In genomic region chr4:126046851-126047585, GRCm38 (mm10) we compare ENCODE assay signal across 8 mouse cellular contexts. TPM values are rescaled to one million over a fixed set of nuclear protein-coding genes. Genes with fewer than 3 reads are reported as not detected.
DNase-seq lines count a peak whose midpoint lies in the region; ATAC-seq and TF ChIP-seq lines count a peak whose summit lies in the region.

TSS of gene Mrps15 (plus strand) at chr4:126046925.

- intact Hi-C loops in heart, postnatal 25 days (cut with DNase I) = no loop called here

- peak within 1 kb of the TSS; percentile 89 for H3K4me3 ChIP-seq in G1E (ENCODE audit: low read depth, low read length)
- H3K4me3 ChIP-seq in forebrain, embryonic 15.5 days = peak within 1 kb of the TSS; percentile 96
- H3K4me3 ChIP-seq in layer of hippocampus, adult 2 months = peak within 1 kb of the TSS; percentile 93
- H3K4me3 ChIP-seq in lung, embryonic 16.5 days (ENCODE audit: low read length) = peak within 1 kb of the TSS; percentile 80

- DNase-seq in G1E (ENCODE audit: low spot score) = peak; percentile 94
- peak; percentile 83 for DNase-seq in cerebellum, adult 11-12 months
- peak; percentile 74 for DNase-seq in heart, postnatal 25 days (ENCODE audit: low spot score)
- peak; percentile 78 to 85 for DNase-seq in layer of hippocampus, adult 2 months (ENCODE audit: low spot score in 2 of 2)
- DNase-seq in ovary, postnatal 10 days (ENCODE audit: low spot score) = peak; percentile 46
- DNase-seq in thymus, postnatal 10 days (ENCODE audit: low spot score in 2 of 2) = peak; percentile 55 to 59

- TF ChIP-seq CTCF in G1E (IDR thresholded peaks at IDR 0.05; ENCODE audit: low read depth, low read length) = no peak
- no peak for TF ChIP-seq CTCF in layer of hippocampus, adult 2 months (conservative IDR thresholded peaks at IDR 0.05)

- under 1% methylated on average over 56 of the region's 56 CpGs for WGBS in forebrain, embryonic 15.5 days
- under 1% methylated on average over 56 of the region's 56 CpGs for WGBS in lung, embryonic 16.5 days

- H3K27me3 ChIP-seq in G1E (ENCODE audit: insufficient read depth, low read length) = no peaks in the 10 kb centered on the region
- no peaks in the 10 kb centered on the region for H3K27me3 ChIP-seq in forebrain, embryonic 15.5 days
- no peaks in the 10 kb centered on the region for H3K27me3 ChIP-seq in lung, embryonic 16.5 days (ENCODE audit: control insufficient read depth, insufficient read depth, low read depth, low read length)

- peak within 1 kb of the TSS; percentile 87 for H3K9ac ChIP-seq in forebrain, embryonic 15.5 days (replicated peaks)
- peak within 1 kb of the TSS; percentile 79 for H3K9ac ChIP-seq in lung, embryonic 16.5 days (ENCODE audit: low read length)

- H3K36me3 ChIP-seq in G1E (replicated peaks) = peaks cover 41% of the 10 kb centered on the region
- peaks cover 8% of the 10 kb centered on the region for H3K36me3 ChIP-seq in forebrain, embryonic 15.5 days
- H3K36me3 ChIP-seq in lung, embryonic 16.5 days (ENCODE audit: control insufficient read depth, insufficient read depth, low read length) = 0 out of 2 replicates have a peak, but pooled peaks cover 2% of the 10 kb centered on the region

- H3K9me3 ChIP-seq in G1E (replicated peaks) = no peaks in the 10 kb centered on the region
- H3K9me3 ChIP-seq in forebrain, embryonic 15.5 days = no peaks in the 10 kb centered on the region
- no peaks in the 10 kb centered on the region for H3K9me3 ChIP-seq in lung, embryonic 16.5 days (ENCODE audit: control insufficient read depth, low read length)

- peak within 1 kb of the TSS; percentile 83 for H3K27ac ChIP-seq in forebrain, embryonic 15.5 days (replicated peaks)
- H3K27ac ChIP-seq in layer of hippocampus, adult 2 months = peak within 1 kb of the TSS; percentile 90
- H3K27ac ChIP-seq in lung, embryonic 16.5 days (ENCODE audit: low read length) = peak within 1 kb of the TSS; percentile 56

- peak; percentile 98 for ATAC-seq in G1E (ENCODE audit: extremely low read depth, insufficient number of reproducible peaks, low FRiP score, poor library complexity, severe bottlenecking)
- peak; percentile 97 for ATAC-seq in forebrain, embryonic 15.5 days (replicated peaks)
- peak; percentile 95 for ATAC-seq in lung, embryonic 16.5 days (ENCODE audit: low read depth)

- peaks cover 23% of the 10 kb centered on the region for H3K4me1 ChIP-seq in G1E (ENCODE audit: insufficient read depth, low read depth, low read length)
- peaks cover 18% of the 10 kb centered on the region for H3K4me1 ChIP-seq in forebrain, embryonic 15.5 days
- peaks cover 7% of the 10 kb centered on the region; the same call in 1 of the 2 replicates for H3K4me1 ChIP-seq in lung, embryonic 16.5 days (replicated peaks; ENCODE audit: control insufficient read depth, insufficient read depth, low read length)

- H3K4me2 ChIP-seq in forebrain, embryonic 15.5 days (replicated peaks) = peak within 1 kb of the TSS; percentile 96
- peak within 1 kb of the TSS; percentile 64 for H3K4me2 ChIP-seq in lung, embryonic 16.5 days (ENCODE audit: low read depth, low read length)

RNA-seq across cellular contexts. Expression of gene Mrps15, which starts in this region (rescaled TPM):
- total RNA-seq in G1E (2014; fragmentation: Nextera tagmentation) (178 and 214 TPM in 2 replicates), G1E (2017) (66.0 and 84.8 TPM in 2 replicates)
- polyA plus RNA-seq in G1E (2012) = 217 and 293 TPM in 2 replicates
- 113 TPM in 2 replicates for polyA plus RNA-seq in forebrain, embryonic 15.5 days (2015; fragmentation: Nextera tagmentation; extraction: Ambion mirVana)
- 10 to 100 TPM; 81.2 to 83.1 TPM for total RNA-seq in heart, postnatal 25 days (2021)
- 10 to 100 TPM; 46.2 to 48.6 TPM for total RNA-seq in layer of hippocampus, adult 2 months (2021)
- polyA plus RNA-seq in lung, embryonic 16.5 days (2015; fragmentation: Nextera tagmentation; extraction: Ambion mirVana) = 116 and 135 TPM in 2 replicates

Comparison
In these comparisons a context has a peak if more than half of its experiments do, and no peak if none do; other contexts are left out.
1. Peak in every context shown above with its lines: DNase-seq, ATAC-seq, H3K4me3 ChIP-seq and H3K27ac ChIP-seq.